Mouse (Mus musculus) ES-E14 (cell line): ENCODE data around the gene Pgam1.

Experiments
- HCFC1 ChIP-seq: IDR thresholded peaks from 2 replicates; pipeline ENCODE4 v1.6.1; 2012; ENCODE audit warnings: low read length, inconsistent platforms, borderline replicate concordance; ENCODE audit not compliant: insufficient read depth
- MAFK ChIP-seq: IDR thresholded peaks from 2 replicates; pipeline ENCODE4 v1.6.1; 2014; ENCODE audit warnings: mild to moderate bottlenecking, low read depth, low read length, inconsistent platforms; ENCODE audit not compliant: insufficient read depth
- ZC3H11A ChIP-seq: IDR thresholded peaks from 2 replicates; pipeline ENCODE4 v1.6.1; 2012; ENCODE audit warnings: low read depth, mild to moderate bottlenecking, inconsistent platforms, low read length, borderline replicate concordance
- ZNF384 ChIP-seq: IDR thresholded peaks from 2 replicates; pipeline ENCODE4 v1.6.1; 2012; ENCODE audit warnings: low read depth, low read length, inconsistent platforms

DNA sequence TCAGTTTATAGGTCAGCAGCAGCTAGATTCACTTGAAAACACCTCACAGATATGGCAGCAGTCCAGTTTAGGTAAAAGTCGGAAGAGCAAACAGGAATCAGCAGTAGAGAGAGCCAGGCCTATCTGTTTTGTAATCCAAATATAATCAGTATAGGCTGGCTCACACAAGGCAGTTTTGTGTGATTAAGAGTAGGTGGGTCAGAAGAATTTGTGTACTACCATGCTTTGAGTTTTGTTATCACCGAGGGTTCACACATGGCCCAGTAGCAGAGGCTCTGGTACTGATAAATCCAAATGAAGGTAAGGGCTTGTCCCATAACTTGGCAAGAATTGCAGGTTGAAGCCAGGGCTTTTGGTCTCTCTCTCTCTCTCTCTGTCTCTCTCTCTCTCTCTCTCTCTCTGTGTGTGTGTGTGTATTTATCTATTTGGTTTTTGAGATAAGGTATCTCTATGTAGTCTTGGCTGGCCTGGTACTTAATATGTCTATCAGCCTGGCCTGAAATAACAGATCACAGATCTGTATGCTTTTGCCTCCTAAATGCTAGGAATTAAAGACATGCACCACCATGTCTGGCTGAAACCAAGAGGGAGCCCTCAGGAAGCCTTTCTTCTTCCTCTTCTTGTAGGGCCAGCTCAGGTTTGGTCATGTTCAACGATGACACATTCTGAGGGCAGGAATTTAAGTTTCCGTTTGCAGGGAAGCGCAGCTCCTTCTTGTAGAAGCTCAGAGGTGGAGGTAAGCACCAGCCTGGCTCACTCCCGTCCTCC is 5.2 kb upstream of the Pgam1 start:
- TF ChIP-seq ZNF384: no peak
- no peak for TF ChIP-seq ZC3H11A
- TF ChIP-seq HCFC1: no peak
- TF ChIP-seq MAFK: no peak
